Mouse (Mus musculus): ENCODE measurements around the gene Olfr1157.

DNA sequence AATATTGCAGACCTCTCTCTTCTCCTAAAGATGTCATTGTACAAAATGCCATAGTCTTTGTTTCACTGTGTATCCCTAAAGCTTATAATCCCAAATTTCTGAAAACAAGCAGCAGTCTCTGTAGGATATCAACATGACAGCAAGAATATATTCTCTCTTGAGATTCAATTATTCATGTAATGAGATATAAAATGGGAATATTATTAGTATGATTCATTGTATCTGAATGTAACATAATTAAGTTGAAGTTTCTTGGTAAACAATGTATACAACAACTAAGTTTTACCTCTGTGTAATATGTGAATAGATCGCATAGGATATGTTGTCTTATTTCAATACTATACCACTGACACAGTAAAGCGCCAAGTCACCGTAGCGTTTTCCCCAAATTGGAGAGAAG lies at the start of gene Olfr1157:
- TF ChIP-seq GATA2 (IDR thresholded peaks at IDR 0.05; ENCODE audit: borderline replicate concordance, low read depth, low read length) (no peak), CTCF (IDR thresholded peaks at IDR 0.05; ENCODE audit: low read depth, low read length) (no peak), TAL1 (conservative IDR thresholded peaks at IDR 0.05; ENCODE audit: low read depth, low read length) (no peak)

Data from G1E (cell line).